Mouse (Mus musculus) forebrain, embryonic 11.5 days (tissue): ENCODE measurements at regions not wholly inside any gene's neighbourhood (a gene's known extent, or its start where the extent isn't known, plus 50 kb on each side); places are given as distances from the start of the nearest gene placed in this dataset.

Experiments used
- ATAC-seq: fragments of 200-750 bp; cut with Nextera tagmentation; replicated peaks from 2 replicates; pipeline ENCODE4 v1.8.0; 2017; ENCODE audit warnings: moderate TSS enrichment; ENCODE audit not compliant: low FRiP score
- DNase-seq: peaks from one replicate; pipeline ENCODE4 v3.0.0-alpha.2; 2017; ENCODE audit warnings: low spot score
- H3K27ac ChIP-seq: fragments of 300-500 bp; sonication (generic); 2 replicates; pipeline ENCODE4 v1.5.1; 2014; ENCODE audit warnings: low read depth, low read length
- H3K27me3 ChIP-seq: fragments of 300-500 bp; sonication (generic); 2 replicates; pipeline ENCODE4 v1.6.1; 2014; ENCODE audit warnings: mild to moderate bottlenecking, low read length, mixed read lengths; ENCODE audit not compliant: control insufficient read depth, insufficient read depth
- H3K36me3 ChIP-seq: fragments of 300-500 bp; sonication (generic); 2 replicates; pipeline ENCODE4 v1.6.1; 2014; ENCODE audit warnings: mild to moderate bottlenecking, low read length, moderate library complexity, mixed read lengths; ENCODE audit not compliant: control insufficient read depth, insufficient read depth
- H3K4me1 ChIP-seq: fragments of 300-500 bp; sonication (generic); replicated peaks from 2 replicates; pipeline ENCODE4 v1.6.1; 2014; ENCODE audit warnings: low read length, mixed read lengths; ENCODE audit not compliant: control insufficient read depth, insufficient read depth
- H3K4me2 ChIP-seq: fragments of 300-500 bp; sonication (generic); 2 replicates; pipeline ENCODE4 v1.6.1; 2014; ENCODE audit warnings: low read depth, mild to moderate bottlenecking, low read length, moderate library complexity, mixed read lengths; ENCODE audit not compliant: severe bottlenecking
- H3K4me3 ChIP-seq: fragments of 300-500 bp; sonication (generic); 2 replicates; pipeline ENCODE4 v1.5.1; 2014; ENCODE audit warnings: low read depth, low read length
- H3K9ac ChIP-seq: fragments of 300-500 bp; sonication (generic); 2 replicates; pipeline ENCODE4 v1.6.1; 2014; ENCODE audit warnings: low read length
- H3K9me3 ChIP-seq: fragments of 300-500 bp; sonication (generic); 2 replicates; pipeline ENCODE4 v1.6.1; 2016; ENCODE audit warnings: low read length, mixed read lengths; ENCODE audit not compliant: control insufficient read depth
- WGBS: fragments of 180-500 bp; shearing (Covaris S2); extraction: QIAGEN DNeasy Blood & Tissue Kit; methylation state at CpG from one replicate; pipeline ENCODE4 v1.1.7; 2014; 5-methylcytosine and 5-hydroxymethylcytosine counted together

DNA sequence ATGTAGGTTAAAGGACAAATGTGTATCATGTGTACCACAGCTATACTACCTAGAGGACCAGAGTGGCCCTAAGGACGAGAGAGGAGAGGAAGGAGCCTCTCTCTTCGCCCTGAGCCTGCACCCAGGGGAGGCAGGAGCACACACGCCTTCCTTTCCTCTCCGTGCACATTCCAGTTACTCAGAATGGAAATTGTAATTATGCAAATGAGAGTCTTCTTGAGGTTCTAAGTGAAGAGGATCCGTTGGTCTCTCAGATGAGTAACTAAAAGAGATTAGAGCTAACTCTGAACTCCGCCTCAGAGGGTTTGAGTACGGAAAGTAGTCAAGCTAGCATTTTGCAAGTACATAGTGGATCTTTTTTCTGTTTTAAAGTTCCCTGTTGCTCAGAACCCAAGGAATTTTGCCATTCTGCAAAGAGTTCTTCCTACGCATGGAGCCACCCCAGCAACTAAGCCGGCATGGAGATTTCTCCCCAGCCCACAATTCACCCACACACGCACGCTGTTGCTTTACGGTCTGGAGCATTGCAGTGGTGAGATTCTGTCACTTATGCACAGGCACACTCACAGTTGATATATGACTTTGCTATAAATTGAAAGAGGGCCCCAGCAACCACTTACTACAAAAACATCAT, 56.0 kb upstream of the Cpeb4 start:
- Histone ChIP-seq H3K27ac (no peak overlapping the region), H3K4me1 (no peaks in the 10 kb centered on the region), H3K36me3 (no peaks in the 10 kb centered on the region), H3K9me3 (no peaks in the 10 kb centered on the region), H3K27me3 (no peaks in the 10 kb centered on the region), H3K4me2 (no peak overlapping the region), H3K9ac (no peak overlapping the region), H3K4me3 (no peak overlapping the region)
- ATAC-seq (no peak), DNase-seq (no peak)
- WGBS, result 82% methylated on average over 12 of the region's 12 CpGs

DNA sequence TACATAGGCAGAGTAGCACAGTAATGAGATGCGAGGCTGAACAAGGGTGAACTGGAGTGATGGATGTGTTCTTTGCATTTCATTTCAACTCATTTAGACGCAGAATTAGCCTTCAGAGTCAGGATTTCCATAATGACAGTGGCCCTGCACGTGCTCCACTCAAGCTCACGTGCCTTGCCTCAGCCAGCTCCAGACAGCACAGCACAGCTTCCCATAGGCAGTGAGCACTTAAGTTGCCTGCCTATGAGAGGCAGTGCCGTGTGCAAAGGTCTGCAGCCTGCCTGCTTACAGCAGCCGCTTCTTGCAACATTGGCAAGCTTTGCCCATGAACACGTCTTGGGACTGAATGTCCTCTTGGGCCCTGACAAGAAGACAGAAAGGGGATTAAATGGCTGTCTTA, 54.0 kb upstream of the Cpeb4 start:
- DNase-seq (no peak), ATAC-seq (peak; percentile 87)
- no peaks in the 10 kb centered on the region for H3K27me3 ChIP-seq

DNA sequence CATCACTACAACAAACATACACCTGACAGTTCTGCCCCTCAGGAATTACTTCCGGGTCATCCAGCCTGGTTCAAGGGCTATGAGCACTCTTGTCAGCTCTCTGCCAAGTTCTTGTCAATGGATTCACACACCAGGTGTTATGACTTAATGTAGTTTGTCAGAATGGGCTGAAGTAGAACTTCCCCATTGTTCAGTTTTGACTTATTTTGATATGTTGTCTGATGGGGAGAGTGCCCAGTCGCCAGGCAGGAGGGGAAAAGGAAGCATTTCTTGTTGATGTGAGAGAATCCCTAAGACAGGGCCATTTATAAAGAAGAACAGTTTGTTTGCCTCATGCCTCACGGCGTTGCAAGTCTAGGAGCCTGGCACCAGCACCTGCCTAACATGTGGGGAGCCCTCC, 52.0 kb upstream of the Cpeb4 start:
- DNase-seq (no peak), ATAC-seq (no peak)
- 77% methylated on average over 4 of the region's 4 CpGs for WGBS
- H3K4me3 ChIP-seq, result no peak overlapping the region
- no peaks in the 10 kb centered on the region for H3K36me3 ChIP-seq
- H3K9ac ChIP-seq, result no peak overlapping the region
- no peaks in the 10 kb centered on the region for H3K27me3 ChIP-seq
- H3K4me2 ChIP-seq, result no peak overlapping the region
- no peak overlapping the region for H3K27ac ChIP-seq
- no peaks in the 10 kb centered on the region for H3K4me1 ChIP-seq
- H3K9me3 ChIP-seq, result no peaks in the 10 kb centered on the region

More for the DNA sequence above, 54.0 kb upstream of the Cpeb4 start:
- WGBS, result 66% methylated on average over 7 of the region's 7 CpGs
- no peaks in the 10 kb centered on the region for H3K36me3 ChIP-seq
- H3K4me1 ChIP-seq, result no peaks in the 10 kb centered on the region
- H3K9me3 ChIP-seq, result no peaks in the 10 kb centered on the region
- H3K4me3 ChIP-seq, result no peak overlapping the region
- H3K4me2 ChIP-seq, result no peak overlapping the region
- H3K9ac ChIP-seq, result no peak overlapping the region
- no peak overlapping the region for H3K27ac ChIP-seq

DNA sequence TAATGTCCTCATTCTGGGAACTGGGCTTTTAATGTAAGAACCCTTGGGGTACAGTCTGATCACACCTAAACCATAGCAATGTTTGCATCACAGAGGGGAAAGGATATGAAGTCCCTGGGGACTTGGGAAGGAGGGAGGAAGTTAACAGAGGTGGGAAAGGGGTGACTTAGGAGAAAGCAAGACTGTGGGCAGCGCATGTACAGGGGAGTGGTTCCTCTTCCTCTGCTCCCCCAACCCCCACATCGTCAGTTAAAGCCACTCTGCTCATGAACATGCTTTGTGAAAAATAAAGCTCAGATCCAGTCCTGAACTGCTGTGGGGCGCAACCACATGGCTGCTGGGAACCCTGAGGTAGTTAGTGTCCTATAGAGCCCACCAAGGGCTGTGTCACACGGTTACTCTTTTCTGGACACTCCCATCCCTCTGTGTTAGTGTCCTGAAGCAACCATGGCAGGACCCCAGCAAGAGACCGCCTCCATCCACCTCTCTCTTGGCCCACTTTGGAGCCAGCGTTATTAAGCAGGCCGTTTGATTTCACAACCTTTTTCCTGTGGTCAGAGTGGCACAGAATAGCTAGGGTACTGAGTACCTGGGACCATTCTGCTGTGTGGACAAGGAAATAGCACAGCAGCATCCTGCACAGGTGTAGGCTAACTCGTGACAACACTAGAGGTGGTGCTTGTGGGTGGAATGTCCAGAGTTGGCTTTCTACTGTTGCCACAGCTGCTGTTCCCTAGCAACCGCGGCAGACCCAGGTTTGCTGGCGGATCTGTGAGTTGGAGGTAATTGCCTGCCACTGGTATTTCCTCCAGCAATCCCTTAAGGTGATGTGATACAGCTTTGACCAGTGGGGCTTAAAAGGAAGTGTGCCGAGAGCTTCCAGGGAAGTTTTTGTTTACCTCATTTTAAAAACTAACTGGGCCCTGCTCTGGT, 50.3 kb upstream of the Cpeb4 start:
- H3K36me3 ChIP-seq, result no peaks in the 10 kb centered on the region
- H3K4me1 ChIP-seq, result no peaks in the 10 kb centered on the region
- WGBS, result 67% methylated on average over 12 of the region's 12 CpGs
- no peak overlapping the region for H3K4me3 ChIP-seq
- DNase-seq (no peak), ATAC-seq (no peak)
- H3K4me2 ChIP-seq, result no peak overlapping the region
- H3K9ac ChIP-seq, result no peak overlapping the region
- no peaks in the 10 kb centered on the region for H3K27me3 ChIP-seq
- H3K9me3 ChIP-seq, result no peaks in the 10 kb centered on the region
- no peak overlapping the region for H3K27ac ChIP-seq
